Mouse (Mus musculus) adrenal gland, adult 2 months (tissue): ENCODE measurements around the gene Gm29609. TPM values are rescaled to one million over a fixed set of nuclear protein-coding genes. Genes with fewer than 3 reads are reported as not detected.

Experiments
- DNase-seq: peaks from one replicate; pipeline ENCODE4 v3.0.0; 2021
- polyA plus RNA-seq: library from polyadenylated mRNA; depleted of rRNA; stranded (reverse); fragments of >200 nt; gene quantifications from 2 replicates; pipeline ENCODE4 v1.2.3, GENCODE M21; 2012
- total RNA-seq, 2 experiments: library from RNA; stranded (reverse); gene quantifications; 2 replicates each; pipeline ENCODE4 v1.2.3; 2021

Gene Gm29609
- total and polyA plus RNA-seq, 3 experiments = 0.94 to 1.4 (median 1.1) TPM

GRCm38 (mm10) chr5:31198170-31198569 lies 18.5 kb upstream of the Gm29609 start:
- DNase-seq = peak; percentile 17

- no peak for DNase-seq
These were observed 17.4 kb upstream of the Gm29609 start for GRCm38 (mm10) chr5:31197072-31197471.

- peak; percentile 38 for DNase-seq
These were observed 16.5 kb upstream of the Gm29609 start for GRCm38 (mm10) chr5:31196207-31196606.

- DNase-seq = no peak
These were observed 16.0 kb upstream of the Gm29609 start for GRCm38 (mm10) chr5:31195671-31196070.

- DNase-seq = no peak
These were observed 15.1 kb upstream of the Gm29609 start for GRCm38 (mm10) chr5:31194486-31195485.

- DNase-seq = no peak
These were observed 14.0 kb upstream of the Gm29609 start for GRCm38 (mm10) chr5:31193631-31194281.

- DNase-seq = peak; percentile 100
These were observed 13.4 kb upstream of the Gm29609 start, which contains the start of the genes Snx17 and Eif2b4 for GRCm38 (mm10) chr5:31192939-31193630. Snx17 (plus strand) TSS chr5:31193227. Eif2b4 (minus strand) TSS chr5:31193430.

- DNase-seq = no peak
These were observed 12.6 kb upstream of the Gm29609 start for GRCm38 (mm10) chr5:31192045-31192938.

GRCm38 (mm10) chr5:31190201-31190600 lies 10.5 kb upstream of the Gm29609 start:
- DNase-seq = no peak

GRCm38 (mm10) chr5:31188223-31188840 lies 8.6 kb upstream of the Gm29609 start:
- no peak for DNase-seq

- DNase-seq = no peak
These were observed 4.0 kb upstream of the Gm29609 start for GRCm38 (mm10) chr5:31183678-31184077.

- DNase-seq = no peak
These were observed 1.6 kb upstream of the Gm29609 start for GRCm38 (mm10) chr5:31181183-31181770.

GRCm38 (mm10) chr5:31179301-31179765 lies 378 bp downstream of the Gm29609 start:
- DNase-seq = no peak

- no peak for DNase-seq
These were observed 11.1 kb downstream of the Gm29609 start for GRCm38 (mm10) chr5:31168630-31169029.

GRCm38 (mm10) chr5:31164878-31165277 lies 14.8 kb downstream of the Gm29609 start:
- no peak for DNase-seq

- no peak for DNase-seq
These were observed 17.2 kb downstream of the Gm29609 start for GRCm38 (mm10) chr5:31162462-31162861.

- peak; percentile 88 for DNase-seq
These were observed 25.6 kb downstream of the Gm29609 start, which contains the start of gene Mpv17 for GRCm38 (mm10) chr5:31154152-31154553. Mpv17 (minus strand) TSS chr5:31154251.

GRCm38 (mm10) chr5:31153516-31154151 lies 26.1 kb downstream of the Gm29609 start:
- DNase-seq = no peak

- DNase-seq = peak; percentile 65
These were observed 28.0 kb downstream of the Gm29609 start for GRCm38 (mm10) chr5:31151746-31152145.

- peak; percentile 75 for DNase-seq
These were observed 29.9 kb downstream of the Gm29609 start for GRCm38 (mm10) chr5:31149781-31150180.
